In the genomic region with DNA sequence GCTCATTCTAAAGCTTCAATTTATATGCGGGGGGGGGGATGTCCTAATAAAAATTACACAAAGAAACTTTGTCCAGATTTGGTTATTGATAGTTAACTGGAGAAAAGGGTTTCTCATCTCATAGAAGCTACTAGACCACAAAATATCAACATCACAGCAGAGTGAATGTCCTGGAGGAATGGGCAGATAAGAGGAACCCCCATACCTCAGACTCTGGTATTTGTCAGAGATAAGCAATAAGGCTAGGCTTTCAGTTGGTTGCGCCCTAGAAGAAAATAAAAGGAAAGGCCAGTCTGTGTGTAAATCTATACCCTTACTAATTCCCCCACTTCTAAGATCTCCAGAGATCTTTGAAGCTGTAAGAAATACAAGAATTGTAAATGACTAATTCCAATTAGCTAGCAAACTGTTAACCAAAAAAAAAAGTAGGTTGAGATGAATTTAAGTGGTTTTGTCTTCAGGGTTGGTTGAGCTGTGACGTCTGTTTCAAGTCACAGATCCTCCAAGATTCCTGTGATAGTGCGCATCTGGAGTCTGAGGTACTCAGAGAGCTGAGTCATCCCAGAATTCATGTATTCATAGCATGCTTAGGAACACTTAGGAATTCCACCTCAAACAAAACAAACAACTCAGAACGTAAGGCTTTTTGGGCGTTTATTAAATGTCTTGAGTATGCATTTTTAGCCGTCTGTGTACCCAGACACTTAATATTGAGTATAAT, we compare ENCODE assay signal across 17 mouse cellular contexts.
DNase-seq lines count a peak whose midpoint lies in the region; ATAC-seq lines count a peak whose summit lies in the region.
"Had no signal": no experiment of that assay in that cellular context is flagged by ENCODE, and none has a peak within 500 bp of the region (broad histone marks: within the 10 kb centered on the region; RNA-seq: fewer than 3 reads in every experiment).

No protein-coding gene starts in this region.

- no peak overlapping the region for H3K4me3 ChIP-seq in heart, embryonic 10.5 days
- H3K4me3 ChIP-seq in midbrain, embryonic 10.5 days, result no peak overlapping the region
- H3K4me3 ChIP-seq: embryonic facial prominence, embryonic 12.5 days; forebrain, embryonic 13.5 days; gastrocnemius, adult 2 months; limb, embryonic 12.5 days; midbrain, embryonic 15.5 days had no signal

- DNase-seq in heart, embryonic 10.5 days (ENCODE audit: low spot score), result no peak
- no peak for DNase-seq in heart, adult 9 months (ENCODE audit: low spot score in 2 of 2)
- DNase-seq in R1 (ENCODE audit: low read depth, low spot score), result peak; percentile 36
- DNase-seq in midbrain, embryonic 10.5 days (ENCODE audit: low spot score), result no peak
- no peak for DNase-seq in adipocyte (ENCODE audit: low spot score)
- no peak for DNase-seq in cerebellum, postnatal 25 days
- DNase-seq: cerebellum, postnatal 36 days; gastrocnemius, adult 2 months; kidney, postnatal 25 days; thymus, postnatal 4 days had no signal

- H3K4me1 ChIP-seq in heart, embryonic 10.5 days, result peaks cover 73% of the 10 kb centered on the region
- H3K4me1 ChIP-seq in midbrain, embryonic 10.5 days, result peaks cover 31% of the 10 kb centered on the region

- 0 out of 2 replicates have a peak overlapping the region, but pooled peaks have one; percentile 10 for H3K27ac ChIP-seq in heart, embryonic 10.5 days
- H3K27ac ChIP-seq in midbrain, embryonic 10.5 days (replicated peaks), result no peak overlapping the region
- H3K27ac ChIP-seq: embryonic facial prominence, embryonic 12.5 days; forebrain, embryonic 13.5 days; gastrocnemius, adult 2 months; limb, embryonic 12.5 days had no signal

- ATAC-seq in granulocyte monocyte progenitor cell, adult 5-6 weeks (replicated peaks; ENCODE audit: poor library complexity, severe bottlenecking), result peak; percentile 40; the same call in 1 of the 2 replicates
- ATAC-seq in megakaryocyte progenitor cell, adult 5-6 weeks (replicated peaks; ENCODE audit: poor library complexity), result peak; percentile 50
- ATAC-seq: forebrain, embryonic 13.5 days; intestine, postnatal 0 days; midbrain, embryonic 15.5 days had no signal

- WGBS in heart, embryonic 10.5 days, result 45% methylated on average over 7 of the region's 7 CpGs
- 85% methylated on average over 7 of the region's 7 CpGs for WGBS in midbrain, embryonic 10.5 days

- no peaks in the 10 kb centered on the region for H3K27me3 ChIP-seq in heart, embryonic 10.5 days (ENCODE audit: insufficient read depth, poor library complexity, severe bottlenecking)
- no peaks in the 10 kb centered on the region for H3K27me3 ChIP-seq in midbrain, embryonic 10.5 days (ENCODE audit: low read depth, poor library complexity, severe bottlenecking)
- H3K27me3 ChIP-seq: forebrain, embryonic 13.5 days; limb, embryonic 12.5 days; midbrain, embryonic 15.5 days had no signal

- H3K36me3 ChIP-seq in heart, embryonic 10.5 days, result no peaks in the 10 kb centered on the region
- no peaks in the 10 kb centered on the region for H3K36me3 ChIP-seq in midbrain, embryonic 10.5 days
- H3K36me3 ChIP-seq: embryonic facial prominence, embryonic 12.5 days; limb, embryonic 12.5 days; midbrain, embryonic 15.5 days had no signal

- H3K9me3 ChIP-seq in heart, embryonic 10.5 days, result no peaks in the 10 kb centered on the region
- no peaks in the 10 kb centered on the region for H3K9me3 ChIP-seq in midbrain, embryonic 10.5 days (replicated peaks)
- H3K9me3 ChIP-seq: embryonic facial prominence, embryonic 12.5 days; forebrain, embryonic 13.5 days; limb, embryonic 12.5 days; midbrain, embryonic 15.5 days had no signal
